Mouse (Mus musculus): Measurements from ENCODE around the gene Fhod1. TPM values are rescaled to one million over a fixed set of nuclear protein-coding genes. Genes with fewer than 3 reads are reported as not detected.

Gene Fhod1
- polyA plus RNA-seq, 1 experiment = 33.6 TPM

GRCm38 (mm10) chr8:105303396-105303795 lies 44.4 kb downstream of the Fhod1 start:
- Histone ChIP-seq H3K4me1 (replicated peaks; ENCODE audit: control insufficient read depth, insufficient read depth, low read length) (peaks cover 57% of the 10 kb centered on the region), H3K36me3 (ENCODE audit: control insufficient read depth, insufficient read depth, low read length) (peaks cover 41% of the 10 kb centered on the region), H3K4me3 (ENCODE audit: control insufficient read depth, insufficient read depth, low read length) (no peak overlapping the region), H3K27ac (ENCODE audit: control insufficient read depth, insufficient read depth, low read length) (no peak overlapping the region), H3K27me3 (ENCODE audit: control insufficient read depth, insufficient read depth, low read length) (no peaks in the 10 kb centered on the region)
- TF ChIP-seq POLR2A (IDR thresholded peaks at IDR 0.05; ENCODE audit: control insufficient read depth, extremely low read depth, insufficient read depth, low read length, poor library complexity) = no peak
- no peak for TF ChIP-seq CTCF (IDR thresholded peaks at IDR 0.05; ENCODE audit: borderline replicate concordance, control insufficient read depth, extremely low read depth, insufficient read depth, low read length, poor library complexity)
- no peak for DNase-seq
- WGBS = 73% methylated on average over 8 of the region's 8 CpGs

GRCm38 (mm10) chr8:105299962-105300361 lies 47.8 kb downstream of the Fhod1 start:
- Histone ChIP-seq H3K27me3 (ENCODE audit: control insufficient read depth, insufficient read depth, low read length) (no peaks in the 10 kb centered on the region), H3K36me3 (ENCODE audit: control insufficient read depth, insufficient read depth, low read length) (peaks cover 41% of the 10 kb centered on the region), H3K4me1 (replicated peaks; ENCODE audit: control insufficient read depth, insufficient read depth, low read length) (peaks cover 49% of the 10 kb centered on the region), H3K27ac (ENCODE audit: control insufficient read depth, insufficient read depth, low read length) (no peak overlapping the region), H3K4me3 (ENCODE audit: control insufficient read depth, insufficient read depth, low read length) (no peak overlapping the region)
- TF ChIP-seq POLR2A (IDR thresholded peaks at IDR 0.05; ENCODE audit: control insufficient read depth, extremely low read depth, insufficient read depth, low read length, poor library complexity) = no peak
- TF ChIP-seq CTCF (IDR thresholded peaks at IDR 0.05; ENCODE audit: borderline replicate concordance, control insufficient read depth, extremely low read depth, insufficient read depth, low read length, poor library complexity) = no peak
- WGBS = 99% methylated on average over 8 of the region's 8 CpGs
- no peak for DNase-seq

GRCm38 (mm10) chr8:105298351-105299252 lies 49.2 kb downstream of the Fhod1 start:
- TF ChIP-seq POLR2A (IDR thresholded peaks at IDR 0.05; ENCODE audit: control insufficient read depth, extremely low read depth, insufficient read depth, low read length, poor library complexity) (no peak), CTCF (IDR thresholded peaks at IDR 0.05; ENCODE audit: borderline replicate concordance, control insufficient read depth, extremely low read depth, insufficient read depth, low read length, poor library complexity) (no peak)
- Histone ChIP-seq H3K27ac (ENCODE audit: control insufficient read depth, insufficient read depth, low read length) (peak overlapping the region; percentile 92), H3K4me1 (replicated peaks; ENCODE audit: control insufficient read depth, insufficient read depth, low read length) (peaks cover 35% of the 10 kb centered on the region), H3K4me3 (ENCODE audit: control insufficient read depth, insufficient read depth, low read length) (peak overlapping the region; percentile 86), H3K36me3 (ENCODE audit: control insufficient read depth, insufficient read depth, low read length) (peaks cover 36% of the 10 kb centered on the region), H3K27me3 (ENCODE audit: control insufficient read depth, insufficient read depth, low read length) (no peaks in the 10 kb centered on the region)
- peak; percentile 61 for DNase-seq
- 34% methylated on average over 18 of the region's 18 CpGs for WGBS

DNA sequence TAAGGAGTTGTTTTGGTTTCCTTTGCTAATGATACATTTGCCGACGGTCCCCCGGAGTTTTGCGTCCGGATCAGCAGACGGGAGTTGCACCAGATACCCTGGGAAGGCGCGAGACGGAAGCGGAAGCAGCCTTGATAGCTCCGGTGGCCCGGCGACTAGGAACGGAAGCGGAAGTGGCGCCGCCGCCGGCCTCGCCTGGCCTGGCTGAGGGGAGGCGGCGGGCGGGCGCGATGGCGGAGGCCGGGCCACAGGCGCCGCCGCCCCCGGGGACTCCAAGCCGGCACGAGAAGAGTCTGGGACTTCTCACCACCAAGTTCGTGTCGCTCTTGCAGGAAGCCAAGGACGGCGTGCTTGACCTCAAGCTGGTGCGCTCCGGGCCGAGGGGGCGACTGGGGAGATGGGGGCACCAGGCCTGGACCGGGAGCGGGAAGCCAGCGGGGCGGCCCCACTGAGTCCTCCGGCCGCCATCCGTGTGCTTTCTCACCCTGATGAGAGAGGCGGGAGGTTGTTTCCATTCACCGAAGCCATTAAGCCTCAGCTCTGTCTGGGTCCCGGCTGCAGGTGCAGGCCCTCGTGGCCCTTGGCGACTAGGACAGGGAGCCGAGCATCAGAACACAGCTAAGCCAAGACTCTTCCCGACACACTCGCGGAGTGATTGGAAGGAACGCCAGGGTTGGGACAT lies 50.1 kb downstream of the Fhod1 start, which contains the start of gene E2f4:
E2f4 (plus strand) TSS at position 153 of the 682 bp plus-strand sequence.
- no peak for TF ChIP-seq CTCF (IDR thresholded peaks at IDR 0.05; ENCODE audit: borderline replicate concordance, control insufficient read depth, extremely low read depth, insufficient read depth, low read length, poor library complexity)
- TF ChIP-seq POLR2A (IDR thresholded peaks at IDR 0.05; ENCODE audit: control insufficient read depth, extremely low read depth, insufficient read depth, low read length, poor library complexity) = peak; percentile 82
- peak; percentile 89 for DNase-seq
- H3K4me3 ChIP-seq (ENCODE audit: control insufficient read depth, insufficient read depth, low read length) = peak within 1 kb of the TSS; percentile 86
- WGBS = under 1% methylated on average over 58 of the region's 58 CpGs
- H3K4me1 ChIP-seq (replicated peaks; ENCODE audit: control insufficient read depth, insufficient read depth, low read length) = peaks cover 32% of the 10 kb centered on the region
- H3K36me3 ChIP-seq (ENCODE audit: control insufficient read depth, insufficient read depth, low read length) = peaks cover 27% of the 10 kb centered on the region
- H3K27me3 ChIP-seq (ENCODE audit: control insufficient read depth, insufficient read depth, low read length) = no peaks in the 10 kb centered on the region
- peak within 1 kb of the TSS; percentile 92 for H3K27ac ChIP-seq (ENCODE audit: control insufficient read depth, insufficient read depth, low read length)

DNA sequence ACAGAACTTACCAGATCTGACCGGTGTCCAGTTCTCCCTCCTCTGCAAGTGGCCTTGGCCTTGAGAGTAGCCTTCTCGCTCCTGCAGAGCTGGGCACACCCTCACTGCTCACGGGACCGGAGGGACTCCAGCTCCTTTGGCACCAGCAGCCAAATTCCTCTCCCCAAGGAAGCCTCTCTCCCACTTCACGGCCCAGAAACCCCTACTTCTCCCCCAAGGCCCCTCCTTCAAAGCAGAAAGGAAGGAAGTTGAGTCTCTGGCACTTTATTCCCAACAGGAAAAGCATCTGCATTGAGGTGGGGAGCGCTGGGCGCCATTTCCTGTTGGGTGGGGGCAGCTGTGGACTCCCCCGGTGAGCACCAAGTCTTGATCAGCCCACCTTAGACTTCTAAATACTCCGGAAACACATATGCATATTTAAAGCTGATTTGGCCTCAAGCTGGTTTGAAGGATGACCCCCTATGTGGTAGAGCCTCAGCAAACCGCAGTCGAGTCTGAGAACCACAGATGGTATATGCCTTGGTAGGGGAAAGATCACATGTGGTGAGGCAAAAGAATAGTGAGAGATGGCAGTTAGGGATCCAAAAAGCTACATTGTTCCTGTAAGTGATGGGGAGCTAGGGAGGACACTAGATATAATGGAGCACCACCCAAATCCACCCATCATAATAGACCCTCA lies 51.7 kb downstream of the Fhod1 start, which contains the start of gene Exoc3l:
Exoc3l (minus strand) TSS at position 207 of the 679 bp plus-strand sequence.
- no peak for DNase-seq
- Histone ChIP-seq H3K27me3 (ENCODE audit: control insufficient read depth, insufficient read depth, low read length) (no peaks in the 10 kb centered on the region), H3K27ac (ENCODE audit: control insufficient read depth, insufficient read depth, low read length) (peak within 1 kb of the TSS; percentile 45), H3K36me3 (ENCODE audit: control insufficient read depth, insufficient read depth, low read length) (peaks cover 12% of the 10 kb centered on the region), H3K4me3 (ENCODE audit: control insufficient read depth, insufficient read depth, low read length) (no peak within 1 kb of the TSS), H3K4me1 (replicated peaks; ENCODE audit: control insufficient read depth, insufficient read depth, low read length) (peaks cover 32% of the 10 kb centered on the region)
- 8% methylated on average over 11 of the region's 11 CpGs for WGBS
- no peak for TF ChIP-seq POLR2A (IDR thresholded peaks at IDR 0.05; ENCODE audit: control insufficient read depth, extremely low read depth, insufficient read depth, low read length, poor library complexity)
- TF ChIP-seq CTCF (IDR thresholded peaks at IDR 0.05; ENCODE audit: borderline replicate concordance, control insufficient read depth, extremely low read depth, insufficient read depth, low read length, poor library complexity) = no peak

GRCm38 (mm10) chr8:105295256-105295655 lies 52.5 kb downstream of the Fhod1 start:
- Histone ChIP-seq H3K4me1 (replicated peaks; ENCODE audit: control insufficient read depth, insufficient read depth, low read length) (peaks cover 36% of the 10 kb centered on the region), H3K4me3 (ENCODE audit: control insufficient read depth, insufficient read depth, low read length) (no peak overlapping the region), H3K27ac (ENCODE audit: control insufficient read depth, insufficient read depth, low read length) (no peak overlapping the region), H3K36me3 (ENCODE audit: control insufficient read depth, insufficient read depth, low read length) (peaks cover 8% of the 10 kb centered on the region), H3K27me3 (ENCODE audit: control insufficient read depth, insufficient read depth, low read length) (no peaks in the 10 kb centered on the region)
- TF ChIP-seq CTCF (IDR thresholded peaks at IDR 0.05; ENCODE audit: borderline replicate concordance, control insufficient read depth, extremely low read depth, insufficient read depth, low read length, poor library complexity) (no peak), POLR2A (IDR thresholded peaks at IDR 0.05; ENCODE audit: control insufficient read depth, extremely low read depth, insufficient read depth, low read length, poor library complexity) (no peak)
- WGBS = 54% methylated on average over 11 of the region's 11 CpGs
- no peak for DNase-seq

Measured in thymus, adult 2 months (tissue).